Mouse (Mus musculus) lung, postnatal 36 days (tissue): ENCODE measurements around the gene Gba2.

ENCODE experiments used
- DNase-seq: peaks from one replicate; pipeline ENCODE4 v3.0.0; 2022; ENCODE audit warnings: mixed read lengths

Gba2 gene

DNA sequence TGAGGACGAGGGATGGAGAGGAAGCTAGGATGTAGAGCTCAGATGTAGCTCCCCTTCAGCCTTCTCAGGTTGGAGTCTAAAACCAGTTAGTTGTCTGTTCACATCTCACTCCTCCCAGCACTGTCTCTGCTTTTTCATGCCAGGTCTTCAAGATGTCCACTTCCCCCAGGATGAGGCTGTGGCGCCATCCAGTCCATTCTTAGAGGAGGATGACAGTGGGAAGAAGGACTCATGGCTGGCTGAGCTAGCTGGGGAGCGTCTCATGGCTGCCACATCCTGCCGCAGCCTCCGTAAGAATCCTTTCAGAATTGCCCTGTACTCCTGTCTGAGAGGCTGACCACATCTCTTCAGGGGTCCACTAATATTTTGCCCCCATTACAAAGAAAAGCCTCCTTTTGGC lies 2.0 kb upstream of the Gba2 start:
- no peak for DNase-seq

- no peak for DNase-seq
These were observed 1.1 kb upstream of the Gba2 start for GRCm38 (mm10) chr4:43579731-43580130.

DNA sequence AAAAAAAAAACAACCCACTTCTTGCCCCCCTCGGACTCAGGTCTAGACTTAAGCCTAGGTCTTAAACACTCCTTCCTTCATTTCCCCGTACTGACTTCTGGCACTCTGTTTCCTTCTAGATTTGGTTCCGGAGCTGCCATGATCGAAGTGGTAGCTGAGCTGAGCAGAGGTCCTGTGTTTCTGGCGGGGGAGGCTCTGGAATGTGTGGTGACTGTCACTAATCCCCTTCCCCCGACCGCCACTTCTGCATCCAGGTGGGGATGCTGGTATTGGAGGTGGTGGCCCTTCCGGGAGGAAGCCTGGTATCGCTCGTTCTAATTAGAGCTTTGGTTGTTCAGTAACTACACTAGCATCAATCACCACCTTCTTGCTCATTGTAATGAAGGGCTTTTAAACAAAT lies 583 bp upstream of the Gba2 start:
- DNase-seq, result no peak

DNA sequence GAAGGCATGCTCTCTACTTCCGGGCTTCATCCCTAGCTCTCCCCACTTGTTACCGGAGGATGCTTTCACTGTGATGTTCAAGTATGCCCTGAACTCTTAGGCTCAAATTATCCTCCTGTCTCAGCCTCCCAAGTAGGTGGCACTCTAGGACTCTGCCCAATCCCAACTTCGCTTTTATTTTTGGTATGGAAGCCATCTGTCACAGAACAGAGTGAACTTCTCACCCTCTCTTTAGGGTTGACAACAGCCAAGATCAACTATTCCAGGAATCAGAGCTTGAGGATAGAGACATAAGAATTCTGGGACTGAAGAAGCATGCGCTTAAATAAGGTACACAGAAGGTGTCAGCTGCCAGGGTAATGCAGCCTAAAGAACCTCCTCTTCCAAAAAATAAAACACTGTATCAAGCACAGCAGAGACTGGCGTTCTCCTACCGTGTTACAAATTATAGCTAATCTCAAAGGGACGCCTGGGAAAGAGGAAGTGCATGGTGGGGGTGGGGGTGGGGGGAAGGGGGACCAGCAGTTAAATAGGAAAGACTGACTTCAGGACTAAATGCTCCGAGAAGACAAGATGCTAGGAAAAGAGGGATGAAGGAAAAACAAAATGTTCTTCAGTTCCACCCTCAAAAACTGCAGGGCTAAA lies 1.3 kb downstream of the Gba2 start:
- DNase-seq, result no peak

GRCm38 (mm10) chr4:43575356-43575755 lies 3.3 kb downstream of the Gba2 start:
- no peak for DNase-seq

- DNase-seq, result no peak
These were observed 5.1 kb downstream of the Gba2 start for GRCm38 (mm10) chr4:43573561-43573960.

DNA sequence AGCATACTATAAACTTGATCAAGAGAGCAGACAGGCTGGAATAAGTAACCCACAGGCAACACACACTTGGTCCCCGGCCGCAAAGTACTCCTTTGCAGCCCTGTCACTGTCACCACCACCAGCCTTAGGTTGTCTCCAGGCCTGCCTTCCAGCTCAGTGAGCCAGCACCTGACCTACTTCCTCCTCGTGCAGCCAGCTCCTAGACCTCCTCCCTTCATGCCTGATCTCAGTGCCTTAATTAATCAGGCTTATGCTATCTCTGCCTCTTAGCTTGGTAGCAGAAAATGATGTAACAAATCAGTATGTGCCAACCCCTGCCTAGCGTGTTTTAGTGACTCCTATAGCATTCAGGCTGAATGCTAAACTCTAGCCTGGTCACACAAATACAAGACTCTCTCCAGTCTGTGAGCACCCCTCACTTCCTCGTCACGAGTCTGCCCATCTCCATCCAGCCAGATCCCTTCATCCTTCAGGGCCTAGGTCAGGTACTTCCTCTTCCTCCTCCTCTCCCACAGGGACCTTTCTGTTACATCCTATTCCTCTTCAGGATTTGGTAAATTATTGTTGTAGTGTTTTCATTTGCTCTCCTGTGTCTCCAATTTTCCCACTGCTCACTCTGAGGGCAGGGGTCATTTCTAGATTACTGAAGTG lies 7.2 kb downstream of the Gba2 start:
- no peak for DNase-seq

DNA sequence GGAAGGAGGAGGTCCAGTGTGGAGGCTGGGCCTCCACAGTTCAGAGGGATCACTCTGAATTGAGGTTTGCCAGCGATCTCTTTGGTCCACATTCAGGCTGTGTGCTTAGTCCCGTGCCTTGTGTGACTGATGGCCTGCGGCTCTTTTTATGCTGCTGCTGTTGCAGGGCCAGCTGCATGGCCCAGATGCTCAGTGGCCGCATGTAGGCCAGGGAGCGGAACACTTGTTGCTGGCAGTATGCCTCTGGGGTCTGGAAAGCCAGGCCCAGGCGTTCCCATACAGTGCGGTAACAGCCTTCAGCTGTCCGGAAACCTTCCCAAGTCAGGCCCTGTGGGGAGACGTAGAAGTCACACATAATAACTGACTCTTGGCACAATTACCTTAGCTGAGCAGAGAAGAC lies 11.5 kb downstream of the Gba2 start:
- DNase-seq, result no peak

DNA sequence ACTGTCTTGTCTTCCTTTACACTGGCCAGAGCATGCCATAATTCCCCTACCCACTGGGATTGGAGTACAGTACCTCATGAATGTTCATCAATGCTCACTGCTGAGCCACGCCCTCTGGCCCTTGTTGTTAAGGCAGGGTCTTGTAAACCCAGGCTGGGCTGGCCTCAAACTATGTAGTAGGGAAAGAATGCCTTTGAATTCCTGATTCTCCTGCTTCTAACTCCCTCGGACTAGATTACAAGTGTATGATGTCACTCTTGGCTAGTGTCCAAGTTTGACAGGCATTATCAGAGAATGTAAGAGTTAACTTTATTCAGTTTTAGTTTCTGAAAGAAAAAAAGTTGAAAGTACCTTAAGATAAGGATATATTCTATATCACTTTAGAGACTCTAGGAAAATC lies 14.4 kb downstream of the Gba2 start:
- peak; percentile 33 for DNase-seq

DNA sequence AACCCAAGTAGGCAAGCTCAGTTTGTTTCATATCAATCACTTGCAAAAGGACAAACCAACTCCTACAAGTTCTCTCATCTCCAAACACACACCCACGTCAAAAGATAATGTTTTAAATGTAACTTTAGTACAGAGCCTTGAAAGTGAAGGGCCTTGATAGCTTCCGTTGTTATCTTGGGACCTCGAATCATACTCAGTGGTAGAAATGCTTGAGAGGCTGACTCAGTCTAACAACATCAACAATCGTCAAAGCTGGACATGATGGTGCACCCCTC lies 15.1 kb downstream of the Gba2 start:
- no peak for DNase-seq

GRCm38 (mm10) chr4:43562769-43563600 lies 15.7 kb downstream of the Gba2 start:
- peak; percentile 36 for DNase-seq

DNA sequence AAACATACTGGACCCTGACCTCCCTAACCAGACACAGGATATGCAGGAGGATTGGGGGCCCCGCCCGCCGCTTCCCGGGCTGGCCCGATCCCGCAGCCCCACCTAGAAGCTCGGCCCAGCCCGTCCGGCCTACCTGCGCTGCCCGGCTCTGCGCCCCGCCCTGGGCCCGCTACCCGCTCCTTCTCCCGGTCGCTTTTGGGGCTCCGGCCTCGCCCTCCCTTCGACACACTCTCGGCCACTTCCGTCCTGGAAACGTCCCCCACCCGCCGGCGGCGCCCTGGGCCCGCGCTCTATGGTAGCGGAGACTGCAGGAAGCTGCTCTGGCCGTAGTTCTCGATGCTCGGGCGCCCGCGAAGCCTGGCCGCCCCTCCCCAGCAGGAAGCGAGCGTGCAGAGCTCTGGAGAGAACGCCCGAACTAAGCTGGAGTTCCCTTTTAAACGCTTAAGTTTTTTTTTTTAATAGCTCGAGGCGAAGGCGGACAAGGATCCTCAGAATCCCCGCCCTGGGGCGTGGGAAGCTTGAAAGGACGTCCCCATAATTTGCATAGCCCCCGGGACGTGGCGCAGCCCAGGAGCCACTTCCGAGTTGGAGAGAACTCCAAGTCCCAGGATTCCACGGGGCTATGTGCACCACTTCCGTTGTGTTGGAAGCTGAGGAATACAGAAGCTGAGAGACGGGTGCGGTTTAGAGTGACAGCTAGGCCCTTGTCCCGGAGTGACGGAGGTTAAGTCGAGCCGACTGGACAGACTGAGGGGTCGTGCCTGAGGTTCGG lies 16.5 kb downstream of the Gba2 start, which contains the start of the genes Creb3 and Tln1:
Gene Creb3 (plus strand): TSS at position 336 of the 772 bp plus-strand sequence.
Gene Tln1 (minus strand): TSS at position 695 of the 772 bp plus-strand sequence.
- peak; percentile 98 for DNase-seq

GRCm38 (mm10) chr4:43561436-43561996 lies 17.2 kb downstream of the Gba2 start:
- no peak for DNase-seq

GRCm38 (mm10) chr4:43560976-43561375 lies 17.7 kb downstream of the Gba2 start:
- no peak for DNase-seq

DNA sequence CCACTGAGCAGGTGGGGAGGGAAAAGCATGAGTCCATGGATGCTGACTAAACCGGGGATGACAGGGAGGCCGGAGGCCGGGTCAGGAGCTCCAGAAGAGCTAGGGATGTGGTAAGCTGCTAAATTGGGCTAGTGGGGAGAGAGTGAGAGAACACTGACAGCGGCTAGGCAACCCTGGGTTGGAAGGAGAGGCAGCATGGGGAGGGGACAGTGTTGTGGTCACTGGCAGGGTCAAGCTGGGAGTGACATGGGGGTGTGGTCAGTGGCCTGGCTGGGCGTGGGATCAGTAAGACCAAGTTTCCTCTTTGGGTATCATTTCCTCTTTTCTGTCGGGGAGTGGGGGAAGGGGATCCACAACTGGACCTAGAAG lies 18.4 kb downstream of the Gba2 start:
- peak; percentile 90 for DNase-seq

DNA sequence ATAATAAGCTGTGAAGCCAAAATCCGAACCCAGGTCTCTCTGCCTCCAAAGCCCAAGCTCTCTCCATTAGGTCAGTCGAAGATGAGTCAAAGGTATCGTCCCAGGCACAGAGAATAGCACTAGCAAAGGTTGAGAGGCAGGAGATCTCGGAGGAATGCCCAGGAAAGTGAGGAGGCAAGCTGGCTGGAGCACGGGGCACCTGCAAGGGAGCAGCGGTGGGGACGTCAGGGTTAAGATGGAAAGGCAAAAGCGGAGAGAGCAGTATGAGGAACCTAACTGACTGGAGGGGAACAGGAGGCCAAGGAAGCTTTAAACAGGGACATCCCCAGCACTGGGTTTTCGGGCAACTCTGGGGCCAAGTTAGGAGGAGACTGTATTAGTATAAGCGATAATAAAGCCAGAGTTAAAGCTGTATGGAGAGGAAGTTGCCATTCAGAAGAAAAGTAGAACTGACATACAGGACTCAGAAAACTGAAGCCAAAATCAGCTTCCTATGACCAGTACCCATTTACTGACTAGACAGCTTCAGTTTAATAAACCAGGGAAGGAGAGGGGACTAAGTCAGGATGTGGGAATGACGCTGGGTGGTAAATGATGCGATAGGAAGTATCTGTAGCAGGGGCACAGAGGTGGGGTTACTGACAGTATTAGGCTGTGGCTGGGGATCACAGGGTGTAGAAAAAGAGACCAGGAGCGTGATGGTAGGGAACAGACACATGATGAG lies 19.0 kb downstream of the Gba2 start:
- DNase-seq, result no peak

DNA sequence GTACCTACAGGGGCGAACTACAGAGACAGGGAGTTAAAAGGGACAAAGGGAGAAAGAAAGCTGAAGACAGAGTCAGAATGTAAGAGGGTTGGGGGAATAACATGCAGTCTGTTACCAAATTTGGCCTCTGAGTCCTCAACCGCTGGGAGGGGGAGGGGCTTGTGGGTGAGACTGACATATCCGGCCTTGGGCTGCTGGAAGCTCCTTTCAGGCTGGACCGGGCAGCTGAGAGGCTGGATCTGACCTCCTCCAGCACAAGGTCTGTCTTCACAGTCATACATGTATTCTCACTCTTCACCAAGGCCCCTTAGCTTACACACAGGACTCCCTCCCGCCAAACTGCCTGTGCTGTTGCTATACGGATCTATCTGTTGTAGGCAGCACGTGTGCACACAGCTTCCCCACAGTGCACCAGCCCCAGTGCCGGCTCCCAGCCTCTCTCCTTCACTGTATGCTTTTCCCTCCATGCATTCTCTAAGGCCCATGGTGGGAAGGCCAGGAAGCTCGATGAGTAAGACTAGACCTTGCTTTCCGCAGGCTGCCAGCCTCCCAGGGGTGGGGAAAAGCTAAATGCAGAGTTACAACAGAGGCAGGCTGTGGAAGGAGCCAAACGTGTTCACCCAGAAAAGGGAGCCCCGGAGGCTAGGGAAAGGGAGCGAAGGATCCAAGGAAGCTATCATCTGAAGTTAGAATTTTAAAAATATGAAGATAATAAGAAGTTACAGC lies 19.9 kb downstream of the Gba2 start:
- DNase-seq, result peak; percentile 89

DNA sequence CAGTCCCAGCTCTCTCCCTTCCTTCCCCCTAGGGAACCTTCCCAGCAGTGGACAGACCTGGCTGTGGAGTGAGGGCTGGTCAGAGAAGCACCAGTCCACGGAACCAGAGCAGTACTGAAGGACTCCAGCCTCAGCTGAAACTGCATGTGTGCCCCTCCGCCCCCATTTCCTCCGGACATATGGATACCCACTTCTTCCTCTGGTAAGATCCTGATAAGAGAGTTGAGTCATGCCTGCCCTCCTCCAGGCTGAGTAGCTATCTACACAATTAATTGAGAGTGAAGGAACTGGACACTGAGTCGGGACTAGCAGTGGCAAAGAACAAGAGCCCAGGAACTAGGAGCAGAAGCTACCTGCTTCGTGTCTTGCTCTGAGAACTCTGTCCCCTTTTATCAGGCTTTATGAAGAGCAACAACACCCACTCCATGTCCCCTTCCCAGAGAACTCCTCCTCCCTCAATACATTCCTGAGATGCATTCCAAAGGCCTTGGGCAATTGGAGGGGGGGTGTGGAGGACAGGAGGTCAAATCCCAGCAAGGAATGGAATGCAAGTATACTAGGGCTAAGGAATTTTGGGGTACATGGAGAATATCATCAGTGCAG lies 20.5 kb downstream of the Gba2 start:
- peak; percentile 75 for DNase-seq

GRCm38 (mm10) chr4:43555926-43556325 lies 22.7 kb downstream of the Gba2 start:
- DNase-seq, result no peak

GRCm38 (mm10) chr4:43553891-43554290 lies 24.8 kb downstream of the Gba2 start:
- DNase-seq, result no peak

- DNase-seq, result no peak
These were observed 26.2 kb downstream of the Gba2 start for GRCm38 (mm10) chr4:43552437-43552836.
